Mouse (Mus musculus) liver, embryonic 14.5 days (tissue): ENCODE results near the gene Chst15.

Experiments used
- CTCF ChIP-seq: IDR thresholded peaks from 2 replicates; pipeline ENCODE4 v1.5.1; 2016; ENCODE audit warnings: antibody characterized with exemption, low read depth, control low read depth
- EP300 ChIP-seq: IDR thresholded peaks from 2 replicates; pipeline ENCODE4 v1.6.1; 2016; ENCODE audit warnings: antibody characterized with exemption, low read depth

DNA sequence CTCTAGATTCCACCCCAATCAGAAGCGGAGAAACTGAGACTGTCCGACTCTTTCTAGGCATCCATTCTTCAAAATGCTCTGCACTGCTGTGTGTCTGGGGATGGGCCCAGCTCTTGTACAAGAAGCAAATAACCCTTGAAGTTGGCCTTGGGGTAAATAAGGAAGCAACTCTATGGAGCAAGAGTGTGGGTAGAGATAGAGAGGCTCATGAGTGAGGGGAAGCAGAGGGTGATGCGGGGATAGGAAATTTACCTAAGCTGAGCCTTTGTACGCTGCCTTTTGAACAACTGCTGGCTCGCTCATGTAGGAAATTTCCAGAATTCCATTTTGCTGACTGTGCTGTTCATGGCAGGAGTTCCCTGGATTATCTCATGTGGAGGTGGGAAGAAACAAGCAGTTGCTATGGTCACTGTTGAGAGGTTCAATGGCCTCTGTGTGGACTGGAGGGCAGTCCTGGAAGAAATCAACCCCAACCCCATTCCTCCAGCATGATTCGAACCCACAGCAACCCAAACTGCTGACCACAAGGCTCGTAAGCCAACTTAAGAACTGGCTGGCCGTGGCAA is 89.9 kb downstream of the Chst15 start:
- no peak for TF ChIP-seq EP300
- TF ChIP-seq CTCF = no peak
